16 mouse cellular contexts compared by ENCODE assay signal in genomic region chr3:157188939-157189725, GRCm38 (mm10).
DNase-seq lines count a peak whose midpoint lies in the region; ATAC-seq lines count a peak whose summit lies in the region.
"Had no signal": no experiment of that assay in that cellular context is flagged by ENCODE, and none has a peak within 500 bp of the region (broad histone marks: within the 10 kb centered on the region; RNA-seq: fewer than 3 reads in every experiment).

No protein-coding gene starts in this region.

- 66% methylated on average over 8 of the region's 8 CpGs for WGBS in heart, embryonic 11.5 days (ENCODE audit: insufficient replicate concordance)
- WGBS in midbrain, embryonic 16.5 days, result 29% methylated on average over 8 of the region's 8 CpGs
- WGBS in midbrain, embryonic 13.5 days, result 40% methylated on average over 8 of the region's 8 CpGs
- 29% methylated on average over 8 of the region's 8 CpGs for WGBS in embryonic facial prominence, embryonic 13.5 days

- no peaks in the 10 kb centered on the region for H3K27me3 ChIP-seq in heart, embryonic 11.5 days (ENCODE audit: control insufficient read depth, insufficient read depth, low read length)
- no peaks in the 10 kb centered on the region for H3K27me3 ChIP-seq in midbrain, embryonic 16.5 days (ENCODE audit: control insufficient read depth, insufficient read depth, low read depth, low read length)
- no peaks in the 10 kb centered on the region for H3K27me3 ChIP-seq in midbrain, embryonic 13.5 days
- no peaks in the 10 kb centered on the region for H3K27me3 ChIP-seq in embryonic facial prominence, embryonic 13.5 days
- H3K27me3 ChIP-seq: limb, embryonic 15.5 days; lung, embryonic 15.5 days; neural tube, embryonic 12.5 days had no signal

- no peaks in the 10 kb centered on the region for H3K36me3 ChIP-seq in heart, embryonic 11.5 days (ENCODE audit: control insufficient read depth, insufficient read depth, low read length)
- H3K36me3 ChIP-seq in midbrain, embryonic 16.5 days (ENCODE audit: control insufficient read depth, insufficient read depth, low read length), result no peaks in the 10 kb centered on the region
- H3K36me3 ChIP-seq in midbrain, embryonic 13.5 days, result no peaks in the 10 kb centered on the region
- no peaks in the 10 kb centered on the region for H3K36me3 ChIP-seq in embryonic facial prominence, embryonic 13.5 days
- H3K36me3 ChIP-seq: limb, embryonic 15.5 days; lung, embryonic 15.5 days; neural tube, embryonic 12.5 days had no signal

- H3K4me1 ChIP-seq in heart, embryonic 11.5 days (ENCODE audit: control insufficient read depth, insufficient read depth, low read length), result no peaks in the 10 kb centered on the region
- peaks cover 9% of the 10 kb centered on the region for H3K4me1 ChIP-seq in midbrain, embryonic 16.5 days (ENCODE audit: control insufficient read depth, insufficient read depth, low read length)
- peaks cover 6% of the 10 kb centered on the region; the same call in 1 of the 2 replicates for H3K4me1 ChIP-seq in midbrain, embryonic 13.5 days (replicated peaks)
- H3K4me1 ChIP-seq in embryonic facial prominence, embryonic 13.5 days, result peaks cover 11% of the 10 kb centered on the region; the same call in 1 of the 2 replicates
- H3K4me1 ChIP-seq: neural tube, embryonic 12.5 days had no signal

- ATAC-seq in heart, embryonic 11.5 days (replicated peaks; ENCODE audit: insufficient number of reproducible peaks, low FRiP score, low TSS enrichment), result no peak
- no peak for ATAC-seq in midbrain, embryonic 16.5 days
- ATAC-seq in midbrain, embryonic 13.5 days, result no peak
- 0 out of 2 replicates have a peak, but pooled peaks have one; percentile 15 for ATAC-seq in embryonic facial prominence, embryonic 13.5 days (ENCODE audit: insufficient number of reproducible peaks, insufficient read depth, low FRiP score, low TSS enrichment, low read depth)
- ATAC-seq: hindbrain, embryonic 16.5 days had no signal

- DNase-seq in heart, adult 11 months, result peak; percentile 76
- DNase-seq in skeletal muscle tissue, adult 2 months (ENCODE audit: low read depth, low spot score), result peak; percentile 3
- DNase-seq in kidney, adult 9 months, result no peak
- no peak for DNase-seq in lung, postnatal 36 days
- DNase-seq: adrenal gland, adult 8-10 months; gastrocnemius, postnatal 36 days; kidney, postnatal 10 days; thymus, adult 2 months had no signal

- no peaks in the 10 kb centered on the region for H3K9me3 ChIP-seq in heart, embryonic 11.5 days (replicated peaks; ENCODE audit: control insufficient read depth, low read length)
- H3K9me3 ChIP-seq in midbrain, embryonic 16.5 days (replicated peaks; ENCODE audit: control insufficient read depth, low read length, poor library complexity, severe bottlenecking), result no peaks in the 10 kb centered on the region
- no peaks in the 10 kb centered on the region for H3K9me3 ChIP-seq in midbrain, embryonic 13.5 days
- H3K9me3 ChIP-seq in embryonic facial prominence, embryonic 13.5 days, result no peaks in the 10 kb centered on the region
- H3K9me3 ChIP-seq: limb, embryonic 15.5 days; lung, embryonic 15.5 days; neural tube, embryonic 12.5 days had no signal

- no peak overlapping the region for H3K27ac ChIP-seq in heart, embryonic 11.5 days (ENCODE audit: low read depth, low read length)
- peak overlapping the region; percentile 53 for H3K27ac ChIP-seq in midbrain, embryonic 16.5 days (ENCODE audit: low read length)
- no peak overlapping the region for H3K27ac ChIP-seq in midbrain, embryonic 13.5 days
- peak overlapping the region; percentile 68 for H3K27ac ChIP-seq in embryonic facial prominence, embryonic 13.5 days
- H3K27ac ChIP-seq: limb, embryonic 15.5 days; lung, embryonic 15.5 days; neural tube, embryonic 12.5 days had no signal

- no peak overlapping the region for H3K4me3 ChIP-seq in heart, embryonic 11.5 days (ENCODE audit: low read depth, low read length)
- H3K4me3 ChIP-seq in midbrain, embryonic 16.5 days (ENCODE audit: low read depth, low read length), result no peak overlapping the region
- H3K4me3 ChIP-seq in midbrain, embryonic 13.5 days (replicated peaks), result no peak overlapping the region
- H3K4me3 ChIP-seq in embryonic facial prominence, embryonic 13.5 days, result no peak overlapping the region
- H3K4me3 ChIP-seq: limb, embryonic 15.5 days; lung, embryonic 15.5 days; neural tube, embryonic 12.5 days had no signal

- no peak overlapping the region for H3K9ac ChIP-seq in heart, embryonic 11.5 days (ENCODE audit: low read depth, low read length)
- H3K9ac ChIP-seq in midbrain, embryonic 16.5 days (ENCODE audit: low read depth, low read length), result 0 out of 2 replicates have a peak overlapping the region, but pooled peaks have one; percentile 38
- H3K9ac ChIP-seq in midbrain, embryonic 13.5 days (replicated peaks), result no peak overlapping the region
- H3K9ac ChIP-seq in embryonic facial prominence, embryonic 13.5 days, result no peak overlapping the region
- H3K9ac ChIP-seq: limb, embryonic 15.5 days; lung, embryonic 15.5 days; neural tube, embryonic 12.5 days had no signal

- H3K4me2 ChIP-seq in heart, embryonic 11.5 days, result no peak overlapping the region
- H3K4me2 ChIP-seq in midbrain, embryonic 16.5 days (ENCODE audit: low read length), result no peak overlapping the region
- H3K4me2 ChIP-seq in midbrain, embryonic 13.5 days (replicated peaks), result no peak overlapping the region
- no peak overlapping the region for H3K4me2 ChIP-seq in embryonic facial prominence, embryonic 13.5 days
- H3K4me2 ChIP-seq: limb, embryonic 15.5 days; lung, embryonic 15.5 days; neural tube, embryonic 12.5 days had no signal

Comparison
In these comparisons a context has a peak if more than half of its experiments do, and no peak if none do; other contexts are left out.
1. H3K27ac ChIP-seq: peak in midbrain, embryonic 16.5 days (single experiment) and embryonic facial prominence, embryonic 13.5 days (single experiment); none in heart, embryonic 11.5 days (single experiment) and midbrain, embryonic 13.5 days (single experiment).
2. DNase-seq: peak in heart, adult 11 months (single experiment) and skeletal muscle tissue, adult 2 months (single experiment); none in kidney, adult 9 months (single experiment) and lung, postnatal 36 days (single experiment).